Mouse (Mus musculus) forebrain, embryonic 11.5 days (tissue): Measurements from ENCODE around the gene St6galnac3. TPM values are rescaled to one million over a fixed set of nuclear protein-coding genes. Genes with fewer than 3 reads are reported as not detected.

Source experiments
- ATAC-seq: fragments of 200-750 bp; cut with Nextera tagmentation; replicated peaks from 2 replicates; pipeline ENCODE4 v1.8.0; 2017; ENCODE audit warnings: moderate TSS enrichment; ENCODE audit not compliant: low FRiP score
- DNase-seq: peaks from one replicate; pipeline ENCODE4 v3.0.0-alpha.2; 2017; ENCODE audit warnings: low spot score
- H3K27ac ChIP-seq: fragments of 300-500 bp; sonication (generic); 2 replicates; pipeline ENCODE4 v1.5.1; 2014; ENCODE audit warnings: low read depth, low read length
- H3K27me3 ChIP-seq: fragments of 300-500 bp; sonication (generic); 2 replicates; pipeline ENCODE4 v1.6.1; 2014; ENCODE audit warnings: mild to moderate bottlenecking, low read length, mixed read lengths; ENCODE audit not compliant: control insufficient read depth, insufficient read depth
- H3K36me3 ChIP-seq: fragments of 300-500 bp; sonication (generic); 2 replicates; pipeline ENCODE4 v1.6.1; 2014; ENCODE audit warnings: mild to moderate bottlenecking, low read length, moderate library complexity, mixed read lengths; ENCODE audit not compliant: control insufficient read depth, insufficient read depth
- H3K4me1 ChIP-seq: fragments of 300-500 bp; sonication (generic); replicated peaks from 2 replicates; pipeline ENCODE4 v1.6.1; 2014; ENCODE audit warnings: low read length, mixed read lengths; ENCODE audit not compliant: control insufficient read depth, insufficient read depth
- H3K4me2 ChIP-seq: fragments of 300-500 bp; sonication (generic); 2 replicates; pipeline ENCODE4 v1.6.1; 2014; ENCODE audit warnings: low read depth, mild to moderate bottlenecking, low read length, moderate library complexity, mixed read lengths; ENCODE audit not compliant: severe bottlenecking
- H3K4me3 ChIP-seq: fragments of 300-500 bp; sonication (generic); 2 replicates; pipeline ENCODE4 v1.5.1; 2014; ENCODE audit warnings: low read depth, low read length
- H3K9ac ChIP-seq: fragments of 300-500 bp; sonication (generic); 2 replicates; pipeline ENCODE4 v1.6.1; 2014; ENCODE audit warnings: low read length
- H3K9me3 ChIP-seq: fragments of 300-500 bp; sonication (generic); 2 replicates; pipeline ENCODE4 v1.6.1; 2016; ENCODE audit warnings: low read length, mixed read lengths; ENCODE audit not compliant: control insufficient read depth
- WGBS: fragments of 180-500 bp; shearing (Covaris S2); extraction: QIAGEN DNeasy Blood & Tissue Kit; methylation state at CpG from one replicate; pipeline ENCODE4 v1.1.7; 2014; 5-methylcytosine and 5-hydroxymethylcytosine counted together
- polyA plus RNA-seq: library from polyadenylated mRNA; unstranded; fragments of >200 nt; fragmentation: Nextera tagmentation; extraction: Ambion mirVana; gene quantifications from 2 replicates; pipeline ENCODE4 v1.2.1, GENCODE M21; 2014

St6galnac3 gene
- polyA plus RNA-seq, 1 experiment from 2014 or later: 38.0 TPM

DNA sequence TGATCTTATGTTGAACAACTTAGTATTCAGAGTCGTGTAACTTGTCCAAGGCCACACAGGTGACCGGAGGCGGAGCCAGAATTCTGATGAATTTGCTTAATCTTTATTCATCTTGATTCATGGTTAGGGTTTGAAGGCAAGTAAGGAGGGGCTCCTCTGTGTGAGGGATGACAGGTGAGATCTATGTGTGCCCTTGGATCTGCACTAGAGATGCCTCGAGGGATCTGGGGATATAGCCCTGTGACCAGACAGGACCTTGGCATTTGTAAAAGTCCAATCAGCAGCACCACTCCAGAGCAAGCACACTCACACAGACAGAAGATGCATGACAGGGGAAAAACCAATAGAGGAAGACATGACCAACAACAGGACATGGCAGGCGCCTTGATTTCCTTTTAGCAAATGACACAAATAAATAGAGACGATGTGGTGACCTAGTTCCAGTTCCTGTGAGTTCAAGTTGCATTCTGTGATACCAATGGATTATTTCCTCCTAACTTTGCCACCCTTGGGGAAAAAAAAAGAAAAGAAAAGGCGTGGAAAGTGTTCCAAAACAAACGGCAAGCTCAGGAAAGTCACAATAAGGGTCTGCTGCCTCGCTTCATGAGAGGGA lies 1.4 kb downstream of the St6galnac3 start:
- WGBS: 87% methylated on average over 9 of the region's 9 CpGs
- Histone ChIP-seq H3K4me2 (peak overlapping the region; percentile 92; the same call in 1 of the 2 replicates), H3K4me3 (no peak overlapping the region; the same call in 1 of the 2 replicates), H3K36me3 (no peaks in the 10 kb centered on the region), H3K27me3 (no peaks in the 10 kb centered on the region), H3K9ac (peak overlapping the region; percentile 85; the same call in 1 of the 2 replicates), H3K4me1 (peaks cover 4% of the 10 kb centered on the region; the same call in 1 of the 2 replicates), H3K9me3 (no peaks in the 10 kb centered on the region), H3K27ac (no peak overlapping the region)
- DNase-seq (no peak), ATAC-seq (no peak)

DNA sequence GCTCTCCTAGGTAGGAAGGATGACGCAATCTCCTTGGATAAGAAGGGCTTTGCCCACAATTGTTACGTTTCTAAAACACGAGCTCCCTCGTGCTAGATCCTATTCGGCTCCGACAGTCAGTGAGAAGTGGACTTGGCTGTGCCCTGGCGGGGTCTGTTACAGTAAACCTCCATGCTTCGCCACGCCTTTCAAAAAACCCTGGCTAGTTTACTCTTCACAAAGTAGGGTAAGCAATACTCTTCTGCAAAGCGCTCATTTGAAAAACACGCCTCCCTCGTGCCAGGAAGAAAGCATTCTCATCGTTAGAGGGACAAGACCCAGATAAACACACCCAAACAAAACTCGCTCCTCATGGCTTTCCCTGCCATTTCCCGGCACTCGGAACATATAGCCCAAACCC lies 3.4 kb downstream of the St6galnac3 start:
- peaks cover 4% of the 10 kb centered on the region; the same call in 1 of the 2 replicates for H3K4me1 ChIP-seq
- H3K27me3 ChIP-seq: no peaks in the 10 kb centered on the region
- ATAC-seq: no peak
- H3K27ac ChIP-seq: no peak overlapping the region
- H3K9me3 ChIP-seq: no peaks in the 10 kb centered on the region
- H3K4me2 ChIP-seq: 0 out of 2 replicates have a peak overlapping the region, but pooled peaks have one; percentile 3
- 90% methylated on average over 16 of the region's 16 CpGs for WGBS
- H3K9ac ChIP-seq: no peak overlapping the region
- no peak for DNase-seq
- no peaks in the 10 kb centered on the region for H3K36me3 ChIP-seq
- no peak overlapping the region for H3K4me3 ChIP-seq

DNA sequence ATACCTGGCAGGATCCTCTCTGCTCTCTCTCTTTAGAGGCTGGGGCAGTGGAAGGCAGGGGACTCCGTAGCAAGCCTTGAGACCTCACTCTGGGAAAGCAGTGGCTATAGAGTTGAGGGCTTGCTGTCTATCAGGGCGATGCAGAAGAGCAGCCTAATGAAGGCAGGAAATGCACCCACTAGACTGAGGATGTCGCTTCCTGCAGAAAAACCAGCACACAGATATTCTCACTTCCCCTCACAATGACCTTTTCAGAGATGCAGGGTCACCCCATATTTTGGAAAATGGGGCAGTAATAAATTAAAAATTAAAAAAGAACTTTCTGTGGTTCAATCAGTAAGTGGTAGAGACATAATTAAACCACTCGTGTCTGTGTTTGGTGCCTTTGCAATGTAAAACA lies 4.1 kb downstream of the St6galnac3 start:
- Histone ChIP-seq H3K9ac (no peak overlapping the region), H3K4me1 (peaks cover 4% of the 10 kb centered on the region; the same call in 1 of the 2 replicates)

DNA sequence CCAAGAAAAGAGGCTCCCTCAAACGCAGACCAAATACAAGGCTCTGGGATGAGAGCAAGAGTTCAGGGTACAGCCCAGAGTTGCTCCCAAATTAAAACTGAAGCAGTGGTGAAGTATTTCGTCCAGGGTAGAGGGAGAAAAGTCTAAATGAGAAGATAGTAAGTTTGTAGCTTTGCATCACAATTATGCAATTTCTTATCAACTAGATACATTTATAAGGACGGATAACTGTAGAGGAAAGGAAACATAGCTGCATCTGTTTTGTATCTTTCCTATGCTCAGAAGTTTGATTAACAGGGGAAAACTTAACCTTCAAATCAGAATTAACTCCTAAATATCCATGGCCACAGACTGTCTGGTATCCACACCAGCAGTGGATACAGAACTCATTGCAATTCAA lies 4.7 kb downstream of the St6galnac3 start:
- Histone ChIP-seq H3K4me3 (no peak overlapping the region), H3K9me3 (no peaks in the 10 kb centered on the region), H3K36me3 (no peaks in the 10 kb centered on the region), H3K27ac (0 out of 2 replicates have a peak overlapping the region, but pooled peaks have one; percentile 31), H3K27me3 (no peaks in the 10 kb centered on the region), H3K4me1 (peaks cover 2% of the 10 kb centered on the region; the same call in 1 of the 2 replicates), H3K9ac (no peak overlapping the region), H3K4me2 (no peak overlapping the region)
- DNase-seq: no peak
- no peak for ATAC-seq
- WGBS: 63% methylated on average over 3 of the region's 3 CpGs

More for the DNA sequence above, 4.1 kb downstream of the St6galnac3 start:
- ATAC-seq (no peak), DNase-seq (no peak)
- 81% methylated on average over 4 of the region's 4 CpGs for WGBS
- H3K4me3 ChIP-seq: no peak overlapping the region
- no peak overlapping the region for H3K4me2 ChIP-seq
- H3K27ac ChIP-seq: no peak overlapping the region
- no peaks in the 10 kb centered on the region for H3K27me3 ChIP-seq
- no peaks in the 10 kb centered on the region for H3K9me3 ChIP-seq
- no peaks in the 10 kb centered on the region for H3K36me3 ChIP-seq

DNA sequence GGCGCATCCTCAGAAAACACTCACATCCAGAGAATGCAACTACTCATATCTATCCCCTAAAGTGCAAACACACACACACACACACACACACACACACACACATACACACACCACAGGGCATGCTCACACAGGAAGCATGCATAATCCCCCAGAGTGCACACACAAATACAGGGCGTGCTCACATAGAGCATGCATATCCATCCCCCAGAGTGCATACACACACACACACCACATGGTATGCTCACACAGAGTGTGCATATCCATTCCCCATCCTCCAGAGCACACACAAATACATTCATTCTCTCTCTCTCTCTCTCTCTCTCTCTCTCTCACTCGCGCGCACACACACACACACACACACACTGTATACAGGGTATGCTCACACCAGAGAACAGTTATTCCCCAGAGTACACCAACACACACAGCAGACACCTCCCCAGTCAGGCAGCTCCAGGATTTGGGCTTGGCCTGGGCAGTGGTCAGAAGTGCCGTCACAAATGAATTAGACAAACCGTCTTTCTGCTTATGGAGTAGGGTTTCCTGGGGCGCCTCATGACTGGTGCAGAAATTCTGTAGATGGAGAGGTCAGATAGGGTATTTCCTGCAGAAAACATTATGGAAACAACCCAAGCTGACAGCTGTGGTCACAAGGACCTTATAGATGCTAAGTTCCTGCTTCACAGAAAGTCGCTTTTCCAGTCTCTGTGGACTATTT lies 5.6 kb downstream of the St6galnac3 start:
- WGBS: 77% methylated on average over 9 of the region's 9 CpGs
- Histone ChIP-seq H3K27me3 (no peaks in the 10 kb centered on the region), H3K36me3 (no peaks in the 10 kb centered on the region), H3K4me2 (no peak overlapping the region), H3K9me3 (no peaks in the 10 kb centered on the region), H3K4me3 (no peak overlapping the region), H3K4me1 (no peaks in the 10 kb centered on the region; the same call in 1 of the 2 replicates), H3K27ac (no peak overlapping the region), H3K9ac (no peak overlapping the region)
- 0 out of 2 replicates have a peak, but pooled peaks have one; percentile 22 for ATAC-seq
- DNase-seq: no peak

DNA sequence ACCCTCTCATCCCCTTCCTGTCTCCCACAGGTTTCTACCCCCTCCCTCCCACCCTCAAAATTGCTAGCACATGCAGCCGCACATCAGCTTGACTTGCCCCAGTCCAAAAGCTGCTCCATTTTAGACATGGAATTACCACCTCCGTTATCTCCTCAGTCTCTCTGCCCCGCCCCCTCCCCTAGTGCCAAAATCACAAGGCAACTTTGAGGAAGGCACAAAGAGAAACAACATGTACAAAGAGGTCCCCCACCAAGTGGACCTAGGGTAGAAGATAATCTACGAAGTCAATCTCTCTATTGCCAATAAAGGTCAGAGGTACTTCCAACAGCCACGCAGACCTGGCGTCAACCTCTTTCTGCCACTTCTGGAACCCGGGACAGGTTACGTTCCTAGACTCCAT lies 6.2 kb downstream of the St6galnac3 start:
- no peak for DNase-seq
- no peaks in the 10 kb centered on the region for H3K36me3 ChIP-seq
- no peaks in the 10 kb centered on the region for H3K27me3 ChIP-seq
- no peak overlapping the region for H3K27ac ChIP-seq
- ATAC-seq: no peak
- WGBS: 70% methylated on average over 8 of the region's 8 CpGs
- H3K4me1 ChIP-seq: no peaks in the 10 kb centered on the region
- no peak overlapping the region for H3K4me2 ChIP-seq
- no peaks in the 10 kb centered on the region; the same call in 1 of the 2 replicates for H3K9me3 ChIP-seq
- H3K4me3 ChIP-seq: no peak overlapping the region
- no peak overlapping the region for H3K9ac ChIP-seq

DNA sequence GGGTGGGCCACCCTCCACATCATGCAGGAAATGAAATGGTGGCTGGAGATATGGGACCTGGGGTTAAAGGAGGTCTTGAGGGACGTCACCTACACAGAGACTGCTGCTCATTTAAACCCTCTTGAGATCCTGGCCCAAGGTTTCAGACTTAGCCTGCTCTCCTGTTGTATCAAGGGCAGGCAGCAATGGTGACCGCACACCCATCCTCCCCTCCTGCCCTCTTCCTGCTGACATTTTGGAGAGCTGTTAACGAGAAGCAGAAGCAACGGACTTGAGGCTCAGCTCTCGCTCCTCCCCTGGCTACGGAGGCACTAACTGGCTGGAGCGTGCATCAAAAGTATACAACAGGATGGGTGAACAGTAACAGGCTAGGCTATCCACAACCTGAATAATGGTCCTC lies 7.2 kb downstream of the St6galnac3 start:
- ATAC-seq (no peak), DNase-seq (no peak)
- Histone ChIP-seq H3K9ac (no peak overlapping the region), H3K27me3 (no peaks in the 10 kb centered on the region), H3K4me3 (no peak overlapping the region), H3K9me3 (no peaks in the 10 kb centered on the region; the same call in 1 of the 2 replicates), H3K36me3 (no peaks in the 10 kb centered on the region), H3K4me2 (no peak overlapping the region), H3K27ac (no peak overlapping the region), H3K4me1 (no peaks in the 10 kb centered on the region)
- WGBS: 76% methylated on average over 7 of the region's 7 CpGs

DNA sequence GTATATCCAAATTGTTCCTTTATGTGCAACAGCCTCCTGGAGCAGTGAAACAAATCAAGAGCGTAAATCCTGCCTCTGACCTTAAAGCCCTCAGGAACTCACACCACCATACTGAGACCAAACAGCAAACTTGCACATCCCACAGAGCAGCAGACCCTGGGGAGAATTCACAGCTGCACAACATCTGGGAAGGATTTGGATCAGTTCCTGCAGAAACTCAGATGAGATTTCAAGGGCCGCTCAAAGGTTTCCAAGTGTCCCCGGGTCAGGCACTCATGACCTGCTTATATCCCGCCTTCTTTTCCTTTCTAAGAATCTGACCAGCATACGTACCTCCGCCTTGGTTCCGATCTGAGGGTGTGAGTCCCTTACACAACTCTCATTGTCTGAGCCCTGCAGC lies 9.3 kb downstream of the St6galnac3 start:
- H3K4me1 ChIP-seq: no peaks in the 10 kb centered on the region
- 71% methylated on average over 7 of the region's 7 CpGs for WGBS
- H3K4me2 ChIP-seq: no peak overlapping the region
- H3K27me3 ChIP-seq: no peaks in the 10 kb centered on the region
- no peak overlapping the region for H3K4me3 ChIP-seq
- no peak overlapping the region for H3K27ac ChIP-seq
- ATAC-seq (no peak), DNase-seq (no peak)
- H3K9ac ChIP-seq: no peak overlapping the region
- H3K9me3 ChIP-seq: no peaks in the 10 kb centered on the region; the same call in 1 of the 2 replicates
- no peaks in the 10 kb centered on the region for H3K36me3 ChIP-seq
